Mouse (Mus musculus) urinary bladder, postnatal 14 days (tissue): Measurements from ENCODE around the gene Olfr318.
"Not testable (repeated sequence)": the region's sequence is repeated elsewhere in the genome, so short reads cannot be mapped to it uniquely, and the experiment has no call there.

ENCODE experiments used
- DNase-seq: peaks from one replicate; pipeline ENCODE4 v3.0.0; 2021; ENCODE audit warnings: low spot score

Olfr318 gene

DNA sequence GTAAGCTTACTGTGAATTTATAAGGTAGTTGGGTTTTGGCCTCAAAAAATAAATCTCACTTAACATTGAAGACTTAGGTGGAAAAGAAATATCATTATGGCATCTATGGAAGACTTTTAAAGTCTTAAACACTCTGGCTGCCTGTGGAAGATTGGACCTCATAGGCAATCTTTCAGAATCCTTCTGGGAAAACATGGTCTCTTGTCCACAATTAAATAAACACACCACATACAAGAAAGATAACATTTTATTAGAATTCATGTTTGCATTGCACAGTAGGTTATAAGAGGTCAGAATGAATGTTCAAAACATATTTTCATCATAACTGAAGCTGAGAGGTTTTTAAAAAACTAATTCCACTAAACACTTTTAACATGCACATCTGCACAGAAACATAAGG lies at the start of gene Olfr318:
Olfr318 (minus strand) TSS at position 101 of the 400 bp plus-strand sequence.
- DNase-seq: no peak

DNA sequence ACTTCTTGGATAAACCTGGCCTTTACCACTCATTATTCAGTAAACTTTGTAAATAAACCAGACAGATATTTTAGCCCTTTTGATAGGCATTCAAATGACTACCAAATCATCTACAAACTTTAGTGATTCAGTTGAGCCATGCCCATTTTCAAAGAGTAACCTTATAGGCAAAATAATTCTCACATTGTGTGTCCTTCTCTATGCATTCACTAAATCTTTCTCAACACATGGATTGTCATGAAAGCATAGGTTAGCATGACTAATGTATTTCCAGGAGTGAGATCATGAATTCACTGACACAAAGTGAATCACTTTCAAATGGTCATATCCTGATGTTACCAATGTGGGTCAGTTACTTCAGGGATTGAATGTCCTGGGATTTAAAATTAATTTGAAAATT lies 49.1 kb upstream of the Olfr318 start, which contains the start of gene Olfr315:
Olfr315 (plus strand) TSS at position 301 of the 400 bp plus-strand sequence.
- DNase-seq: no peak

DNA sequence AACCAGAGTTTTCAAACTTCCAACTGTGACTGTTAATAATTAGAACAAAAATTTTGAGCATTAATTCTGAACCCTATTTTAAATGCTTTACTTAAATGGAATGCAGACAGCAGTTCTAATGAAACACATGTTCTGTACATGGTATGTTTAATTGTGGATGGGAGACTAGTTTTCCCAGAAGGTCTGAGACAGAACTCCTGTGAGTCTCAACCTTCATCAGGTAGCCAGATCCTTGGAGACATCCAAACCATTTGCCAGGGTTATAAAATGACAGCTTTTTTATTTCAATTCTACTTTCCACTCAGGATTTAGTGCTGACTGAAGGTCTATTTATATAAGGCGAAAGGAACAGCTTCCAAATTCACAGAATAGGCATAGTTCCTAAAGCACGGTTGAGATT lies 28.6 kb upstream of the Olfr318 start, which contains the start of gene Olfr316:
Olfr316 (plus strand) TSS at position 301 of the 400 bp plus-strand sequence.
- DNase-seq: no peak

DNA sequence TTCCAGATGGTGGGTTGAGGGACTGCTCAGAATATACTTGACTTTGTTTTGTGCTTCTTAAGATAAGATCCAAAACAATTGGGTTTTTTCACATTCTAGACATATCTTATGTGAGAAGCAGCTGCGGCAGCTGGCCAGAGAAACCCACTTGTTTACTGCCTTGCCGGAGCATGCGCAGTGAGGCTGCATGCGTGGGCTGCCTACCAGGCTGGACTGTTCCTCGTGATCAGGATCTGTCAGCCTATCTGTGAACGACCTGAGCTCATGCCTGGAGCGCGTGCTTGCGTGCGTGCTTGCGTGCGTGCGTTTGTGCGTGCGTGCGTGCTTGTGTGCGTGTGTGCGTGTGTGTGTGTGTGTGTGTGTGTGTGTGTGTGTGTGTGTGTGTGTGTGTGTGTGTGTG lies 27.3 kb upstream of the Olfr318 start:
- DNase-seq: not testable (repeated sequence)

DNA sequence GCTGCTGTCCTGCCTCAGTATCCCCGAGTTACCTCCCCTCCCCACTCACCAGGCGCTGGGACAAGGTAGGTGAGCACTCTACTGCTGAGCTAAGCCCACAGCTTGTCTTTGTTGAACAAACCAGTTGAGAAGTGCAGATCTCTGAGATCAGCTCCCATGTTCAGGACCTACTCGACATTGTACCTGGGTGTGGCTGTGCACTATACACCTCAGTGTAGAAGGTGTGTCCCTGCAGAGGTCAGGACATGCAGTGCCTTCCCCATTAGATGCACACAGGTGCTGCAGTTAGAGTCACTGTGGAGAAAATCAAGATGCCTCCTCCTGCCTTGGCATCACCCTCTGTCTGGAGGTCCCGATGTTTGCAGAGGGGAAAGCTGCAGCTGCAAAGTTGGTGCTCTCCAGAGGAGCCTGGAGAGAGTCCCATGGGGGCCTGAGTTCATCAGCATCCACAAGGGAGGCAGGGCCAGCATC lies 15.0 kb upstream of the Olfr318 start, which contains the start of gene Olfr317:
Olfr317 (minus strand) TSS at position 421 of the 471 bp plus-strand sequence.
- DNase-seq: no peak

DNA sequence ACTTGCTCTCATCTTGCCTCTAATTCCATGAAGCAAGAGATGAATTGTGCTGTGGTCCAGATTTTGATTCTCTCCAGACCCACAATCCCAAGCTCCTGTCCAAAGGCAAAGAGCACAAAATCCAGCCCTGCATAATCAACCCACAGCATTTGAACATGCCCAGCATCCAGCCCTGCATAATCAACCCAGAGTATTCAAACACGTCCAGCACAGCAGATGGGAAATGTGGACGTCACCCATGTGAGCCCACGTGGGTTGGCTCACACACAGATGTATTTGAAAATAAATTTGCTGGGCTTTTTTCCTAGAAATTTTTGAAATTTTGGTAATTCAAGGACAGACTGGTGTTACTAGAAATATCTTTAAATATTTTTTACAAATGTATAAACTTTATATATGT lies 9.6 kb upstream of the Olfr318 start:
- no peak for DNase-seq

DNA sequence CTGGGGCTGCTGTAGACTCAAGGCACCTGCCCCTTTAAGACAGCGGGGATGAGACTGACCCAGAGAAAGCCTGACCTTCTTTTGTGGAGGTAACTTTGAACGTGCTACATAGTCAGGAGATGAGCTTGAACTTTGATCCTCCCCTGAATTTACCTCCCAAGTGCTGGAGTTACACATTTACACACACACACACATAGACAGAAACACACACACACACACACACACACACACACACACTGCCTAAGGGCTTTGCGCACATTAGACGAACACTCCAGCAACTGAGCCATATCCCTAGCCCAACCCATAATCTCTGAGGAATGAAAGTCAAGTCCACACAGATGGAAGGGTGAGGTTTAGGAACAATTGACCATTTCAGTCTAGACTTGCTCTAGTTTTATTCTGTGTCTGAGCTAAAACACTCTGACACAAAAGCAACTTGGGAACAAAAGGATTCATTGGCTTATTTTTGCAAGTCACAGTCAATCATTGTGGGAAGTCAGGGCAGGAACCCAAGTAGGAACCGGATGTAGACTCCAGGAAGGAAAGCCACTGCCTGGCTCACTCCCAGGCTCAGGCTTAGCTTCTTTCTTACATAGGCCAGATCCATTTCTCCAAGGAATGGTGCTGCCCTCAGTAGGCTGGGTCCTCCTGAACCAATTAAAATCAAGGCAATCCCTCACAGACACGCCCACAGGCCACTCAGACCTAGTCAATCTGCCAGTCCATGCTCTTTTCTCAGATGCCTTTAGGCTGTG lies 4.3 kb upstream of the Olfr318 start:
- DNase-seq: not testable (repeated sequence)

DNA sequence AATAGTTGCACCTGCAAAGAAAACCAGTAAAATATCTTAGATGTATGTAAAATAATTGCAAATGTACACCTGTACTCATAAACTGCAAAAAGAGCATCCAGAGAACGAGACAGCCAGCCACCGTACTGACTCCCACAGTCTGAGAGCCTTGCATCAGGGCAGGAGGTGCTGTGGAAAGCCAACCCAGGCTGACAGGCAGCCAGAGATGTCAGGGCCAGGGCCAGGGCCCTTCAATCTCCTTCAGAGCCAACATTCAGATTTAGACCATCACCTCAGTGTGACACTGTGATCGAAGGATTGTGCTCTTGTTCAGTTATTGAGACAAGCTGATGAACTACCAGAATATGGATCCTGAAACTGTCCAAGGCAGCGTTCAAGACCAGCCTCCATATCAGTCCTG lies 4.1 kb downstream of the Olfr318 start:
- no peak for DNase-seq

DNA sequence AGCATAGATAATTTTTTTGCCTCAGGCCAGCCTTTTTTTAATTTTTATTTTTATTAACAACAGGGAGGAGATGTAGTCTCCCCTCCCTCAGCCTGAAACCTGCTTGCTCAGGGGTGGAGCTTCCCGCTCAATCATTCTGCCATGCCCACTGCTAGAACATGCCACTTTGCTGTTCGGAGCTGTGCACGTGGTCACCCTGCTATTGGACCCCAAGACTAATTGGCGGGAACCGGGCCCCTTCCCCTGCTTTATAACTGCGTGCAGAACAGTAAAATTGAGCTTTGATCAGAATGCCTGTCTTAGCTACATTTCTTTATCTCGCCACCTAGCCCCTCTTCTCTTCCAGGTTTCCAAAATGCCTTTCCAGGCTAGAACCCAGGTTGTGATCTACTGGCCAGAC lies 6.1 kb downstream of the Olfr318 start:
- not testable (repeated sequence) for DNase-seq

DNA sequence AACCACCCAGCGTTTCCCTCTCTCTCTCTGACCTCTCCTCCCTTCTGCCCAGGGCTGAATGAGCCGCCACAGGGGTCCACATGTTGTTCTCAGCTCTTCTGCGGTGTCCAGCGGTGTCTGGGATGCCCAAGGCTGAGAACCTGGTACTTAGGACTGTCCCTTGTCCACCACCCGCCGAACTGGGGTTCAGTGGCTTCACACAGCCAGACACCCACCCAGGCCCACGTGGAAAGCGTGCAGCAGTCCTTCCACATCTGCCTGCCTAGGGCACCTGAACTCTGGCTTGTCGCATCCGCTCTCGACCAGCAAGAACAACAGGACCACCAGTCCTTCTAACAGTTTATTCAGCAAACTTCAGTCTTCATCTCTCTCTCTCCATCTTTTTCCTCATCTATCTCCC lies 14.7 kb downstream of the Olfr318 start:
- DNase-seq: no peak

DNA sequence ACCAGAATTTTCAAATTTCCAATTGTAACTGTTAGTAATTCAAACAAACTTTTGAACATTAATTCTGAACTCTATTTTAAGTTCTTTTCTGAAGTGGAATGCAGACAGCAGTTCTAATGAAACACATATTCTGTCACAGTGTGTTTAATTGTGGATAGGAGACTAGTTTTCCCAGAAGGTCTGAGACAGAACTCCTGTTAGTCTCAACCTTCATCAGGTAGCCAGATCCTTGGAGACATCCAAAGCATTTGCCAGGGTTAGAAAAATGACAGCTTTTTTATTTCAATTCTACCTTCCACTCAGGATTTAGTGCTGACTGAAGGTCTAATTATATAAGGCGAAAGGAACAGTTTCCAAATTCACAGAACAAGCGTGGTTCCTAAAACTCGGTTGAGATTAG lies 25.0 kb downstream of the Olfr318 start, which contains the start of gene Olfr319:
Olfr319 (plus strand) TSS at position 301 of the 400 bp plus-strand sequence.
- DNase-seq: no peak

DNA sequence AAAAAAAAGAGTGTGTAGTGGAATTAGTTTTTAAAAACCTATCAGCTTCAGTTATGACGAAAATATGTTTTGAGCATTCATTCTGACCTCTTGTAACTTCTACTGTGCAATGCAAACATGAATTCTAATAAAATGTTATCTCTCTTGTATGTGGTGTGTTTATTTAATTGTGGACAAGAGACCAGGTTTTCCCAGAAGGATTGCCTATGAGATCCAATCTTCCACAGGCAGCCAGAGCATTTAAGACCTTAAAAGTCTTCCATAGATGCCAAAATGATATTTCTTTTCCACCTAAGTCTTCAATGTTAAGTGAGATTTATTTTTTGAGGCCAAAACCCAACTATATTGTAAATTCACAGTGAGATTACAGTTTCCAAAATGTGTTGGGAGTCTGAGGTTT lies 43.0 kb downstream of the Olfr318 start, which contains the start of gene Olfr320:
Olfr320 (plus strand) TSS at position 301 of the 400 bp plus-strand sequence.
- no peak for DNase-seq

DNA sequence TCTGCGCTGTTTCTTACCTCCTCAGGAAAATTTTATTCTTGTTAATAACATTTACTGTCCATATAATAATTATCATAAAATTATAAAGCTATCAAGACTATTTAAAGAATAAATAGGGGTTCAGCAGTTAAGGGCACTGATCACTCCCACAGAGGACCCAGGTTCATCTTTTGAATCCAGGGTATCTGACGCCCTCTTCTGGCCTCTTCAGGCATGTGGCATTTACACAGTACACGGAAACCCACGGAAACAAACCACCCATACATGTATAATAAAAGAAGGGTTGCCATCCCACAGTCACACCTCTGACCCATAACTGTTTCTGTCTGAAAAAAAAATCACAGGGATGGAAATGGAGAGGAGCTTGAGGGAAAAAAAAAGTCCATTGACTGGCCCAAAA lies 52.0 kb downstream of the Olfr318 start:
- DNase-seq: no peak

DNA sequence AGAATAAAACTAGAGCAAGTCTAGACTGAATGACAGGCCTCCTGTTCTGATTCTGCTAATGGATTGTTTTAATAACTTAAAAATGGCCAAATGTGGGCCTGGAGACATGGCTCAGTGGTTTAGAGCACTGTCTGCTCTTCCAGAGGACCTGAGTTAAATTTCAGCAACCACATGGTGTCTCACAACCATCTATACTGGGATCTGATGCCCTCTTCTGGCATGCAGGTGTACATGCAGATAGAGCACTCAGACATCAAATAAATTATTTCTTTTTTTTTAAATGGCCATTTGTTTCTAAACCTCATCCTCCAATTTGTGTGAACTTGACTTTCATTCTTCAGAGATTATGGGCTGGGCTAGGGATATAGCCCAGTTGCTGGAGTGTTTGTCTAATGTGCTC lies 54.6 kb downstream of the Olfr318 start:
- DNase-seq: no peak
